Mouse (Mus musculus) limb, embryonic 14.5 days (tissue): ENCODE results near the gene Mindy3. TPM values are rescaled to one million over a fixed set of nuclear protein-coding genes. Genes with fewer than 3 reads are reported as not detected.

Experiments used
- ATAC-seq: fragments of 200-750 bp; cut with Nextera tagmentation; 2 replicates; pipeline ENCODE4 v1.8.0; 2017; ENCODE audit warnings: low read depth, moderate number of reproducible peaks, moderate TSS enrichment; ENCODE audit not compliant: low FRiP score
- DNase-seq: peaks from one replicate; pipeline ENCODE4 v3.0.0-alpha.2; 2015; ENCODE audit warnings: low spot score
- H3K27ac ChIP-seq: fragments of 300-500 bp; sonication (generic); replicated peaks from 2 replicates; pipeline ENCODE4 v1.5.1; 2014; ENCODE audit warnings: low read depth, mild to moderate bottlenecking, low read length, moderate library complexity, mixed read lengths
- H3K27me3 ChIP-seq: fragments of 300-500 bp; sonication (generic); 2 replicates; pipeline ENCODE4 v1.6.1; 2014; ENCODE audit warnings: low read length, mixed read lengths; ENCODE audit not compliant: control insufficient read depth, insufficient read depth
- H3K36me3 ChIP-seq: fragments of 300-500 bp; sonication (generic); 2 replicates; pipeline ENCODE4 v1.6.1; 2014; ENCODE audit warnings: mild to moderate bottlenecking, low read length, moderate library complexity, mixed read lengths; ENCODE audit not compliant: control insufficient read depth, insufficient read depth
- H3K4me1 ChIP-seq: fragments of 300-500 bp; sonication (generic); 2 replicates; pipeline ENCODE4 v1.6.1; 2014; ENCODE audit warnings: antibody characterized with exemption, low read length, mixed read lengths; ENCODE audit not compliant: control insufficient read depth, insufficient read depth
- H3K4me2 ChIP-seq: fragments of 300-500 bp; sonication (generic); replicated peaks from 2 replicates; pipeline ENCODE4 v1.6.1; 2014; ENCODE audit warnings: low read depth, mild to moderate bottlenecking, low read length, moderate library complexity; ENCODE audit not compliant: severe bottlenecking
- H3K4me3 ChIP-seq: fragments of 300-500 bp; sonication (generic); replicated peaks from 2 replicates; pipeline ENCODE4 v1.5.1; 2014; ENCODE audit warnings: low read length
- H3K9ac ChIP-seq: fragments of 300-500 bp; sonication (generic); 2 replicates; pipeline ENCODE4 v1.6.1; 2014; ENCODE audit warnings: mild to moderate bottlenecking, low read depth, low read length, moderate library complexity; ENCODE audit not compliant: severe bottlenecking
- H3K9me3 ChIP-seq: fragments of 300-500 bp; sonication (generic); 2 replicates; pipeline ENCODE4 v1.6.1; 2016; ENCODE audit warnings: low read length; ENCODE audit not compliant: control insufficient read depth
- POLR2A ChIP-seq: fragments of 200-500 bp; IDR thresholded peaks from 2 replicates; pipeline ENCODE4 v1.8.0; 2012; ENCODE audit warnings: inconsistent platforms, mild to moderate bottlenecking, moderate library complexity, borderline replicate concordance; ENCODE audit not compliant: insufficient read depth, insufficient read length; ENCODE audit errors: extremely low read depth
- WGBS: fragments of 180-500 bp; shearing (Covaris S2); extraction: QIAGEN DNeasy Blood & Tissue Kit; methylation state at CpG from one replicate; pipeline ENCODE4 v1.1.7; 2014; 5-methylcytosine and 5-hydroxymethylcytosine counted together
- polyA plus RNA-seq, 2 experiments: library from polyadenylated mRNA; depleted of rRNA in 1 of 2; stranded (reverse) in 1 of 2; unstranded in 1 of 2; fragments of >200 nt; fragmentation: Nextera tagmentation in 1 of 2; extraction: Ambion mirVana in 1 of 2; gene quantifications; 2 replicates each; pipeline versions ENCODE4 v1.2.1 to v1.2.3; 2012 to 2014

Mindy3 gene
- polyA plus RNA-seq, 2 experiments = 22.6 to 36.9 TPM

DNA sequence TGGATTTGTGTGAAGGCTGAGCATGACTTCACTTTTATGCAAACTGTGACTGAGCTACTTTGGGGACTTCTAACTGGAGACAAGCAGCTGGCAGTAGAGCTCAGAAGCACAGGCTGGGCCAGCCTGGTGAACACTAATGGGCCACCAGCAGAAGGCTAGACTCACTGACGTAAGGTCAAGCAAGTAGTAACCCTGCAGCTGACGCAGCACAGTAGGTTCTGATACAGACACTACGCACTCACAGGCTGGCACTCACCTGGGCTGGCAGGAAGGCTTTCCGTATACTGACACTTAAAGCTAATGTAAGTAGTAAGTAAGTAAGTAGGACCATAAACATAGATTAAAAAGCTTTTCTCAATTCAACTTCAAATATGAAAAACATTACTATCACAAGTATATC, 30.7 kb downstream of the Mindy3 start:
- DNase-seq (no peak), ATAC-seq (no peak)
- 91% methylated on average over 4 of the region's 4 CpGs for WGBS

DNA sequence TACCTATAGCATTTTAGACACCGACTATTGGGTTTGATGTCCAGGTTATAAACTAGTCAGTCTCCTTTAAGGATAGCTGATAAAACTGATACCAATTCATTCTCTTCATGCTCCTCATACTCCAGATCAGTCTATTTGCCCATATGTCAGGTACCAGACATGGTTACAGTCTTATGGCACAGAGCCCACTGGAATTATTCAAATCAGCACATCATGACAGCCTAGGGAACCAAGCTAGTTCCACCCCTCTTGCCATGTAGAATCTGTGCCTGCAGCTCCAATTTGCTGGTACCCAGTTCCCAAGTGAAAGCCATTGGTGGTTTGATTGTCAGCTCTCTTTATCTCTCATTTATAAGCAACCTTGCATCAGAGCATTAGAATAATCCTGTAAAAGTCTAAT, 34.9 kb downstream of the Mindy3 start:
- Histone ChIP-seq H3K36me3 (peaks cover 11% of the 10 kb centered on the region; the same call in 1 of the 2 replicates), H3K9me3 (no peaks in the 10 kb centered on the region), H3K9ac (no peak overlapping the region), H3K4me3 (no peak overlapping the region), H3K27ac (no peak overlapping the region), H3K27me3 (no peaks in the 10 kb centered on the region), H3K4me1 (peaks cover 6% of the 10 kb centered on the region; the same call in 1 of the 2 replicates), H3K4me2 (no peak overlapping the region)
- ATAC-seq (no peak), DNase-seq (no peak)
- WGBS = 91% methylated on average over 1 of the region's 1 CpGs
- no peak for TF ChIP-seq POLR2A

More for the DNA sequence above, 30.7 kb downstream of the Mindy3 start:
- Histone ChIP-seq H3K9me3 (no peaks in the 10 kb centered on the region), H3K4me1 (no peaks in the 10 kb centered on the region), H3K36me3 (peaks cover 11% of the 10 kb centered on the region; the same call in 1 of the 2 replicates), H3K27ac (no peak overlapping the region), H3K4me2 (no peak overlapping the region), H3K9ac (no peak overlapping the region), H3K27me3 (no peaks in the 10 kb centered on the region), H3K4me3 (no peak overlapping the region)
- no peak for TF ChIP-seq POLR2A

DNA sequence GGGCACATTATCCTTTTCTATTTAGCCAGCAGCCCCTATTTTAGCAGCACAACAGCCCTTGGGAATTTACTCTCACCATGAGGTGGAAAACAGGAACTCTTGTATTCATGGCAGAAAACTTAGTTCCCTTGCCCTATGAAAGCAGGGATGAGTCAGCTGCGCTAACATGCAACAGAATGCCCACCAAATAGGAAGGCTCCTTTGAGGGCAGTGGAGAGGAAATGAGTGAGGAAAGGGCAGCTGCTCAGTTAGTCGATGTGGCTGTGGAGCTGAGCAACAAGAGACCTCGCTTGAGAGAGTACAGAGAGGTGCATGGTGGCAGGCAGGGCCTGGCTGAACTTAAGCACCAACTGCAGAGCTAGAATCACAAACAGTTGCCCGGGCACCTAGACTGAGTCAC, 36.6 kb downstream of the Mindy3 start:
- no peaks in the 10 kb centered on the region for H3K27me3 ChIP-seq
- H3K9me3 ChIP-seq = no peaks in the 10 kb centered on the region
- H3K27ac ChIP-seq = no peak overlapping the region
- ATAC-seq (no peak), DNase-seq (no peak)
- no peak overlapping the region for H3K9ac ChIP-seq
- H3K4me3 ChIP-seq = no peak overlapping the region
- H3K4me2 ChIP-seq = no peak overlapping the region
- H3K36me3 ChIP-seq = peaks cover 11% of the 10 kb centered on the region; the same call in 1 of the 2 replicates
- no peak for TF ChIP-seq POLR2A
- H3K4me1 ChIP-seq = peaks cover 6% of the 10 kb centered on the region; the same call in 1 of the 2 replicates
- 48% methylated on average over 4 of the region's 4 CpGs for WGBS

DNA sequence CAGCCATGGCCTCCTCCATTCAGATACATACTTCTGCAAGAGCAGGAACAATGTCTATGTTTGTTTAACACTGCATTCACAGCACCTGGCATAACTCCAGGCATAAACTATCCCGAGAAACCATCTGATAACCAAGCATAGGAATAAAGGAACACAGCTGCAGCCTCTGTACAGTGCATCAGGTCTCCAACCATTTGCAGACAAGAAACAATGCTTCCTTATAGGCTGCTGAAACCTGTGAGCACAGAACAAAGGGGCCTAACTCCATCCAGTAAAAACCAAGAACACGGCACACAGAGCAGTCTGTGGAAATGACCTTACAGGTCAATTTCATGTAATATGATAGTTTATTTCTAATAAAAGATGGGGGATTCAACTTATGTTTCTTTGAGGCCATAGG, 39.0 kb downstream of the Mindy3 start:
- Histone ChIP-seq H3K27me3 (no peaks in the 10 kb centered on the region), H3K4me1 (peaks cover 6% of the 10 kb centered on the region; the same call in 1 of the 2 replicates), H3K36me3 (0 out of 2 replicates have a peak, but pooled peaks cover 4% of the 10 kb centered on the region), H3K4me2 (no peak overlapping the region), H3K9me3 (no peaks in the 10 kb centered on the region), H3K4me3 (no peak overlapping the region), H3K9ac (no peak overlapping the region), H3K27ac (no peak overlapping the region)
- TF ChIP-seq POLR2A = no peak
- no peak for DNase-seq
- no peak for ATAC-seq
- WGBS = 29% methylated on average over 2 of the region's 2 CpGs

DNA sequence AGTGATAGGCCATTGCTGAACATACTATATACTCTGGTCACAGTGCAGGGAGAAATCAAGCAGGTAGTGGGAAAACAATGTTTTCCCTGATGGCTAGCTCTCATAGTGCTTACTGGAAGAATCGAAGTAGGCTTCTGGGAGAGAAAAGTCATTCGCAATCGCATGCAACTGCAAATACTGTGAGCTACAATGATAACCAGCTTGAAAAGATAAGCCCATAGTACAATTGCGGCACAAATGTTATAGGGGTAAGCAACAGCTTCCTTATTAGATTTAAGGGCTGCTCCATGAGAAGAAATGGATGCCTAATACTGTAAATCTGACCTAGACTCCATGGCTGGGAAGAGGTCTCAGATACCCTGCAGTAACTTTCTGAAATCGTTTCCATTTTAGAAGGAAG, 40.7 kb downstream of the Mindy3 start:
- H3K27ac ChIP-seq = no peak overlapping the region
- DNase-seq (no peak), ATAC-seq (no peak)
- no peak overlapping the region for H3K4me2 ChIP-seq
- H3K27me3 ChIP-seq = no peaks in the 10 kb centered on the region
- WGBS = 96% methylated on average over 5 of the region's 5 CpGs
- H3K4me1 ChIP-seq = peaks cover 6% of the 10 kb centered on the region; the same call in 1 of the 2 replicates
- H3K9me3 ChIP-seq = no peaks in the 10 kb centered on the region
- no peak for TF ChIP-seq POLR2A
- H3K9ac ChIP-seq = no peak overlapping the region
- no peaks in the 10 kb centered on the region for H3K36me3 ChIP-seq
- H3K4me3 ChIP-seq = no peak overlapping the region

DNA sequence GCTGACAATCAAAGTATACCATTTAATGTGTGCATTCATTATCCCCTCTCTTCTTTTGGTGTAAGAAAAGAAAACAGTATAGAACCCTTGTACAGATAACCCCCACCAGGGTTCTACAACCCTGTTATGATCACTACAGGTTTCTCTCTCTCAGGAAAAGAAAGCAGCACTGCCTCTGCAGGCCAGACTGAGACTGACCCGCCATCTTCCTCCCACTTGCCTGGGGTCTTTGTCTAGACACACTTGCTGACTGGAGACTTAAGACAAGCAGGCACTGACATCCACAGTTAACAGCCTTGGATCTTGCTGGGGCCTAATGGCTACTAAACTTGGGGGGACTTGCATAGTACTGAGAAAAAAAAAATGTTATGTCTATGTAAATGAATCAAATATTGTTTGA, 42.2 kb downstream of the Mindy3 start:
- ATAC-seq (no peak), DNase-seq (no peak)
- no peaks in the 10 kb centered on the region for H3K9me3 ChIP-seq
- no peak overlapping the region for H3K4me2 ChIP-seq
- H3K27me3 ChIP-seq = no peaks in the 10 kb centered on the region
- TF ChIP-seq POLR2A = no peak
- H3K27ac ChIP-seq = no peak overlapping the region
- WGBS = 56% methylated on average over 1 of the region's 1 CpGs
- peaks cover 6% of the 10 kb centered on the region; the same call in 1 of the 2 replicates for H3K4me1 ChIP-seq
- no peak overlapping the region for H3K4me3 ChIP-seq
- no peaks in the 10 kb centered on the region for H3K36me3 ChIP-seq
- H3K9ac ChIP-seq = no peak overlapping the region
